Mouse (Mus musculus) adrenal gland, postnatal 10 days (tissue): ENCODE measurements around the gene Glb1. TPM values are rescaled to one million over a fixed set of nuclear protein-coding genes. Genes with fewer than 3 reads are reported as not detected.
"Not testable (repeated sequence)": the region's sequence is repeated elsewhere in the genome, so short reads cannot be mapped to it uniquely, and the experiment has no call there.

ENCODE experiments used
- DNase-seq: peaks from one replicate; pipeline ENCODE4 v3.0.0; 2021; ENCODE audit warnings: mixed read lengths
- long read RNA-seq, 2 experiments: library from polyadenylated mRNA; stranded (forward); transcript quantifications; one replicate each; pipeline ENCODE4 v2.0.0; 2021
- total RNA-seq, 2 experiments: library from RNA; stranded (reverse); gene quantifications; 2 replicates each; pipeline ENCODE4 v1.2.3; 2021

The Glb1 gene
- total RNA-seq, result 10 to 100 TPM; 24.8 to 26.9 TPM
- long read RNA-seq, experiment 1, transcript Glb1-201 (16 exons, 2,396 nt), result major isoform, 21 of 40 reads
- long read RNA-seq, experiment 1, partial matches to known transcripts, result 11 of 40 reads
- long read RNA-seq, experiment 1, other reads (novel, unspliced or antisense), result 8 of 40 reads
- long read RNA-seq, experiment 2, transcript Glb1-201 (16 exons, 2,396 nt), result major isoform, 28 of 49 reads
- long read RNA-seq, experiment 2, partial matches to known transcripts, result 16 of 49 reads
- long read RNA-seq, experiment 2, other reads (novel, unspliced or antisense), result 5 of 49 reads

DNA sequence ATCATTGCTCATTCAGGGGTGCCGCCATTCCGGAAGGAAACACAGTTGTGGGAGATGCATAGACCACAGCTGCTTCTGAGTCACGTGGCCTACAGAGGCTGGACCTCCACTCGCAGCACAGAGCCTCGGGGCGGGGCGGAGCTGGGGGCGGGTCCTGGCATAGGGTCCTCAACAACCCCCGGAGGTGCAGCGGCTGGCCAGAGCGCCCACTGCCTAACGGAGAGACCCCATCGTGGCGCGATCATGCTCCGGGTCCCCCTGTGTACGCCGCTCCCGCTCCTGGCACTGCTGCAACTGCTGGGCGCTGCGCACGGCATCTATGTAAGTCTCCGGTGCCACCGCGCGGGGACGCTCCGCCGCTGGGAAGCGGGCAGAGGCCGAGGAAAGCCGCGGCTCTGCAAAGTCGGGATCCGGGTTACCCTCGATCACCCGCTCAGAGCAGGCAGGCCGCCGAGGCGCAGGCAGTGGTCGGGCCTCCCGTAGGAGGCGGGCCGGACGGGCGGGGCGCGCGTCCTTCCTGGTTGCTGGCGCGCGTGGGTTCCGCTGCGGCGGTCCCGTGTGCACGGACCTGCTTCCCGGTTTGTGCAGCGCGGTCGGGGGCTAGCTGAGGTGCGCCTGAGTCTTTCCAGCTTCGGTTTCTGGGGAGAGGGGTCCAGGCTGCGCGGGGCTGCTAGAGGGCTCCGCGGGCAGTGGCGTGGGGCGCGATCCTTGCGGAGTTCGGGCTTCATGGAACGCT, at the start of gene Glb1, which contains the start of gene Tmppe:
TSS of gene Glb1 (plus strand) at position 128 of the 736 bp plus-strand sequence.
TSS of gene Tmppe (plus strand) at position 157 of the 736 bp plus-strand sequence.
- peak; percentile 86 for DNase-seq

DNA sequence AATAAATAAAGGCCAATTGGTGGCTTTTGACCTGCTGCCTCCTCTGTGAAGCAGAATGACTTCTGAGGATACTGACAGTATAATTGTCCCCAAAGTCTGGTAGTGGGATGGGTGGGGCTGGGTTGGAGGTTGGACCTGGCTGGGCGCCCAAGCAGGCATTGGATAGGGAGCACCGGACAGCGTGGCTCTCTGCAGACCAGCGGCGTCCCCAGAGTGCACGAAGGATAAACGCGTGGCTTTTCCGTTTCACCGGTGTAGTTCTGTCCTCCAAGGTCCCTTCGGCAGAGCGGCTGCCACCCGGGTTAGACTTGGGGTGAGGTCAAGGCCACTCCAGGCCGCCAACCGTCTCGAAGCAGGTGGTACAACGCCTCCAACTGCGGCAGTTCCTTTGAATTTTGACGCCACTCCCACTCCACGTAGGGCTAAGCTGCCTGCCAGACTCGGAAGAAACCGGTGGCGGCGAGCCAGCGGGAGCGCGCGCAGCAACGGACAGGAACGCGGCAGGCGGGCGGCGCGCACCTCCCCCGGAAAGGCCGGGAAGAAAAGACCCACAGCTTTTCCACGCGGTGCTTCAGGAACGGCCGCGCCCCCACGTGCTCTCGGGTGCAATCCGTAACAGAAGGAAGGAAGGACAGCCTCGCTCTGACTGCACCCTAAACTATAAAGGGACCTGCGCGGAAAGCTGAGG, 32.9 kb upstream of the Glb1 start:
- peak; percentile 92 for DNase-seq

DNA sequence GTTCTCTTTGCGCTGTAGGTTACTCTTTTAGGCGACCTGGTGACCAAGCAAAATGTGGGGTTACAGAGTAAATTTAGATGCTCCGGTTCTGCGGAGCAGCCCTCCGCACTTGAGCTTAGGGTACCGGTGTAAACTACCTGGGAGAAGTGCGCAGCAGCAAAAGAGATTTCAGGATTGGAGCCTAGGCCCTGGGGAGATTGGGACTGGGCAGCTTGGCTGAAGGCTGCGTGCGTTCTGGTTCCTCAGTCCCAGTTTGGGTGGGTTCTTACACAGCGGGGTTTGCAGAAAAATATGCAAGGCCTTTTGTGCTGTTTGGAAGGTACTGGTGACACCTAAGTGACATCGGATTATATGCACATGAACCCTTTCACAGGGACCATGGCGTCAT, 32.4 kb upstream of the Glb1 start:
- DNase-seq, result no peak

DNA sequence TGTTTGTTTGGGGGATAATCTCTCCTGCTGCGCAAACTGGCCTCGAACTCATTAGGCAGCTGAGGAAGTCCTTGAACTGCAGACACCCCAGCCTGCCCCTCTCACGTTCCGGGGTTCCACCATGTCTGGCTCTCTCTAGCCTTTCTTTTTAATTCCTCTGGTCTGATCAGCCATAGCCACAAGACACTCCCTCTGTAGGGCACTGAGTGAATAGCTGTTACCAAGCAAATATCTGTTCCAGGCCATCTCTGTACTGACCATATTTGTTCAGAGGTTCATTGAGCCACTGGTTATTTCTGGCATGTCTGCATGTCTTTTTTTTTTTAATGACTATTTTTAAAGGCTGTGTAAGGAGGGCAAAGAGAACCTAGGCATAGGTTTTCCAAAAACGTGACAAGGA, 31.5 kb upstream of the Glb1 start:
- not testable (repeated sequence) for DNase-seq

DNA sequence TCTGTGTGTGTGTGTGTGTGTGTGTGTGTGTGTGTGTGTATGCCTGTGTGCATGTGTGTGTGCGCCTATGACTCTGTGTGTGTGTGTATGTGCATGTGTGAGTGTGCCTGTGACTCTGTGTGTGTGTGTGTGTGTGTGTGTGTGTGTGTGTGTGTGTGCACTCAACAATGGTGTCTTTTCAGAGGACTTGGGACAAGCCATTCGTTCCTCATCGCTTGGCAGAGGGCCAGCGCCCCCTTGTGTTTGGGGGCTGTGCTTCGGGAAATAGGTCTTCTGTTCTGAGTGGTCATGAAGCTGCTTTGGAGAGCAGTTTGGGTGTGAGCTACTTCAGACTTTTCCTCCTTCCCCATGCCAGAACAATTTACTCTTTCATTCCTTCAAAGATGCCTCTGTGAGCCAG, 29.2 kb upstream of the Glb1 start:
- DNase-seq, result not testable (repeated sequence)

DNA sequence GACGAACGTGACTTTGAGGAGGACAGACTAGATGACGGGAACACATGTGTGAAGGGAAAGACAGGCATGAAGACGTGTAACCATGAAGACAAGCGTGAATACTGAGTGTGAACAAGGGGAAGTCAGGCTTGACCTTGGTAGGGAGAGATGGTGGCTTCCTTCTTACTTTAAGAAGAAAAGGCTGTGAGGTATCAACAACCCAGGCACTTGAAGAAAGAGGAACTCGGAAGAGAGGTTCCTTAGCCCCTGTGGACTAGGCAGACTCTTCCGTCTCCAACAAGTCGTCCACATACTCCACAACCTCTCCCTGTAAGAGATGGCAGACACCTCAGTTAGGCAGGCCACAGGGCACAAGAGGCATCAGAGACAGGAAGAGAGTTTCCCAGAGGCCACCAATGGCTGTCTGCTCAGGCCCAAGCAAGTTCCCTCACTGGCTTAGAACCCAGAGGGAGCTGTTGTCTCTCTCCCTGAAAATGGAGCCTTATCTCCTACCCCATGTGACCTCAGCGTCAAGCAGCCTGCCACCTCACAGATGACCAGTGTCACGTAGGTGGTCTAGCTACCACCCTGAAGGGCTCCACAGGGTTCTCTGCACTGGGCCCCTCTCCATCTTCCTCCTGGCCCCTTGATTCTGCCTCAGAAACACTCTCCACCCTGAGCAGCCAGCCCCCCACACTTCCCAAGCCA, 25.5 kb upstream of the Glb1 start:
- no peak for DNase-seq

DNA sequence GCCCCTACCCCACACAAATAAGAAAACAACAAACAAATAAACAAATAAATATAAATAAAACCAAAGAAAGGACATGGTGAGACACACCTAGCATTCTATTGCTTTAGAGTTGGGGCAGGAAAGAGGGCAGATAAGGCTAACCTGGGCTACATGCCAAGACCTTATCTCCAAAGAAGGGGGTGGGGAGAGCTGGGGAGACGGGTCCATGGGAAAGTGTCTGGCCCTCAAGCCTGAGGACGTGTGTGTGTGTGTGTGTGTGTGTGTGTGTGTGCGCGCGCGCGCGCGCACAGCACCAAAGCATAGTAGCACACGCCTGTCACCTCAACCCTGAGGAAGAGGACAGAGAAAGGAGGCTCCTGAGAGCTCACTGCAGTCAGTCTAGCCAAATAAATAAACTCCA, 23.7 kb upstream of the Glb1 start:
- DNase-seq, result no peak

DNA sequence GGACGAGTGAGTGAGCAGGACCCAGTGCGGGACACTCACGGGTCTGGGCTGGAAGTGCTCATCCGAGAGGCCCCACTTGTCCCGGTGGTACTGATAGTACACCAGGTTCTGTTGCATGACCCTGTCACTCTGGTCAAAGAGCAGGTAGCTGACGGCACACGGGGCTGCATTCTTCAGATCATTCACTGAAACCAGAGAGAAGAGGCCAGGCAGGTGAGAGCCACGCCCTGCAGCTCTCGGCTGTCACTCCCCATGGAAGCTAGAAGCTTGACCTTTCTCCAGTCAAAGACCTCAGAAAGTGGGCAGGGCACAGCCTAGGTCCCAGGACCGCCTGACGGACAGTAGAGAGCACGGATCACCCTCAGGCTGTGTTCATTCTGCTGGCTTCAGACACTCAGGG, 21.0 kb upstream of the Glb1 start:
- no peak for DNase-seq

DNA sequence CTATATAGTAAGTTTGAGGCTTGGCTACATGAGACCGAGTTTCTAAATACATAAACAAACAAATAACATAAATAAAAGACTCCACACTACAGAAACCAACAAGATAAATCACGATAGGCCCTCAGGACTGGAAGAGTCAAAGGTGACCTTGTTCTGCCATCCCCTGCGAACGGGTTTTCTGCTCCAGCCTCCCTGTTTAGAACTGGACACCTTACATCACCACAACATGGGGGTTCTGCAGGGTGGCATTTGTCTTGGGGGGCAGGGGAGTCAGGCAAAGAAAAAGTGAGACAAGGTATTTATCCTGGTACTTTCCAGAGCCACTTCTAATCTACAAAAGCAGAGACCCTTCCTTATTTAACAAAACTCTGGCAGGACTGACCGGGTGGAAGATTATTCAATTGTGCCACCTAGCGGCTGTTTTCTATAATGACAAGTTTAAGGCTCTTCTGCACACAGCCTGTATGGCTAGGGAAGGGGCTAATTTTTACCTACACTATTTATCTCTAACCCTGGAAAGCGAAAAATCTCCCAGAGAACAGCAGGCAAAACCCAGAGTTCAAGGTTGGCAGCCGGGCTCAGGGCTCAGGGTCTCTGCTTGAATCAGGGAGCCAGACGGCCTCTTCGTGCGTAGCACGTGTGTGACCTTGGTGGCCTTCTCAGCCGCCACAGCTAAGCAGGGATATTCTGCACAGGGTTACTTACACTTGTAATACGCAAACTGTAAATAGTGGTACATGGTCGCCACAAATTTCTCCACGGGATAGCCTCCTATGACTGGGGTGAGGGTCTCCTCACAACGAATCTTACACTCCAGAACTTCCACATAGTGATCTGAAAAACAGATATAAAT, 19.8 kb upstream of the Glb1 start:
- peak; percentile 48 for DNase-seq

DNA sequence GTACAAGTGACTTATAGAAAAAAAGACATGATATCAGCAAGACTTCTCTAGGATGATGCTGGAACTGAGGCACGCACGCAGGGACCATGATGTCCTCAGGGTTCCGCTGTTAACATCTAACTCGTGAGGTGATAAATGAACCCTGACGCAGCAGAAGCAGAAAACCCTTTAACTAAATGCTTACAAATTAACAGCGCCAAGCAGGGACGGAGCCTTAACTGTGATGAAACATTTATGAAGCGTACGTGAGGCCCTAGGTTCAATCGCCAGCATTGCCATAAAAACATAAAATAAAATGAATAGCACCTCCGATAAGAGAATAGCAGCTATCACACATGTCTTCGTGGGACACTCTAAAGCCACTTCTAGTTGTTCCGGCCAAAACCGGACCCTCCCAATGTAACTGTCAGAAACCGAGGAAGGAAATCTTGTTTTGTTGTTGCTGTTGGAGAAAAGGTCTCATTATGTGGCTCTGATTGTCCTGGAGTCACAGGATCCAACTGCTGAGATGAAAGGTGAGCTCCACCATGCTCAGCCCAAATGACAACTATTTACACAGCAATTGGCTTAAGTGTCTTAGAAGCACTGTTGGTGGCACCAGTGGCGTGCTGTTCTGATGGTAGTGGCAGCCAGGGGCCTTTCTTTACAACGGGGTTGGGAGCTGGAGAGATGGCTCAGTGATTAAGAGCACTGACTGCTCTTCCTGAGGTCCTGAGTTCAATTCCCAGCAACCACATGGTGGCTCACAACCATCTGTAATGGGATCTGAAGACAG, 17.8 kb upstream of the Glb1 start:
- DNase-seq, result no peak

DNA sequence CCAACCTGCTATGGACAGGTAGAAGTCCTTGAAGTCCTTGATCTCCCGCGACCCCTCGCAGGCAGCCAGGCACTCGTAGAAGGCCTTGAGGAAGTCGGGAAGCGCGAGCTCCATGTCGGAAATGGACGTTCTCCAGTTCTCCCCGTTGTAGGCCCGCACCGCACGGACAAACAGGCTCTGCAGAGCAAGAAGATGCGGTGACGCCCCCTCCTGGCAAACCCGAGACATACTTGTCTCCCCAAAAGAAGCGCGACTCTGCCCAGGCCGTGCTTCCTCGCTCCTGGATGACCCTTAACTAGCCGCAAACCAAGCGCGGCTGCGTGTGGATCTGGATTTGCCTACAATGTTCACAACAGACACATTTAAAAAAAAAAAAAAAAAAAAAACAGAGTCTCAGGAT, 16.2 kb upstream of the Glb1 start:
- no peak for DNase-seq

DNA sequence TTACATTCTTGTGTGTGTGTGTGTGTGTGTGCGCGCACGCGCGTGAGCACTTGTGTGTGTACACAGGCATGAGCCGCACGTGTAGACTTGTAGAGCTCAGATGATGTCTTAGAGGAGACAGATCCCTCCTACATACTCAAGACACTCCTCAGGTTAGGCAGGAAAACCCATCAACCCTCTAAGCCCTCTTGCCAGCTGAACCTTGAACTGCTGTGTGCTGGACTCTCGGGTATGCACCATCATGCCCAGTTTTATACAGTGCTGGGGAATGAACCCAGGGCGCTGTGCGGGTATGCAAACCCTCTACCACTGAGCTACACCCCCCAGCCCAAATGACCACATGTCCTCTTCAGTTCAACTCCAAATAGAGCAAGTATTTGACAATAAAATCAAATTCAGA, 15.7 kb upstream of the Glb1 start:
- DNase-seq, result no peak

DNA sequence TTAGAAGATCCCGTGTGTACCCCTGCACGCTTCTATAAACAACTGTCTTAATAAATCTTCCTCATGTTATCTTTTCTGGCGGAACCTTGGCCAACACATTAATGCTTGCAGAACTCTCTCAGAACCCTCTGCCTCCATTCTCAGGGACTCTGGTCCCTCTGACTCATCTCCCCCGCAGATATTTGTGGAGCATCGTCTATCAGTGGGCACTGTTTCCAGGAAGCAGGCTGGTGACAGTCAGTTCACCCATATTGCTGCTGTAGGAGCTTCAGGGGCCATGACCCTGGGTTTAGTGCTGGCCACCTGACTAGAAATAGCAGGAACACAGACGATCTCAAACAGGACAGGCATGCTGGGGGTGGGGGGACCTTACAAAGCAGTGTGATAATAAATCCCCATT, 13.8 kb upstream of the Glb1 start:
- DNase-seq, result peak; percentile 37

DNA sequence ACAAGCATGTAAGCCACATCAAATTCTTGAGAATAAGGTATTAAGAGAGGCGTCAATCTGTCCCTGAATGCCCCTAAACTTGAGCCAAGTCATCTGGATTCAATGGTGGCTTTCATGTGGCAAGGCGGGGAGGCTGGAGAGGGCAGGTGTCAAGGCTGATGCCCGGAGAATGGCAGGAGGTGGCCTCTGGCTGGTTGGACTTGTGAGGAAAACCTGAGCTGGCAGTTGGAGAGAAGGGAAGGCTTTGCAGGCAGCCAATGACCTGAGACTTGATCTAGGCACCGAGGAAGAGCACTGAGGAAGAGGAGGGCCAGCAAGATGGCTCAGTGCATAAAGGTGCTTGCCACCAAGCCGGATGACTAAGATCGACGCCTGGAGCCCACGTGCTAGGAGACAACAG, 12.6 kb upstream of the Glb1 start:
- DNase-seq, result no peak

DNA sequence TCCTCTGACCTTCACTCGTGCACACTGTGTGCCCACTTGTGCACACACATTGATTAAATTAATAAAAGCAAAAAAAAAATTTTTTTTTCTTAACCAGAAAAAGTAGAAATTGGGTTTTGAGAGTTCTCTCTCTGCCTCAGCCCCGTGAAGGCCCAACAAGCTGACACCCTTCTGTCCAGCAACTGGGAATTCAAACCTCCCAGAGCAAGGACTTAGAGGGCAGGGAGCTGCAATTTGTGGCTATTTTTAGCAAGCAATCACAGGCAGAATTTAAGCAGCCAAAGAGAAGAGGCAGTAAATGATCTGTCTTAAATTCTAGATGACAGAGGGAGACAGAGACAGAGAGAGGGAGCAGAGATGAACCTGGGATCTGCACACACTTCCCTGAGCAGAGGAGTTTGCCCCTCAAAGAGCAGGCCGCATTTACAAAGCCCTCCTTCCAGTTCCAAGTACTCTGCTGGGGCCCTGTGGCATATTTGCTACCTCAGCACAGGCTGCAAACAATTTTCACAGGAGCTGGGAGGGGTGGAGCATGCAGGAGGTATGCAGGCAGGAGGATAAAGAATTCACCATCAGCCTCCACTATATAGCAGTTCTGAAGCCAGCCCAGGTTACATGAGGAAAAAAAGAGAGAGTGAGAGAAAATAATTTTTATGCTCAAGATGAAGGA, 12.0 kb upstream of the Glb1 start:
- DNase-seq, result peak; percentile 38

DNA sequence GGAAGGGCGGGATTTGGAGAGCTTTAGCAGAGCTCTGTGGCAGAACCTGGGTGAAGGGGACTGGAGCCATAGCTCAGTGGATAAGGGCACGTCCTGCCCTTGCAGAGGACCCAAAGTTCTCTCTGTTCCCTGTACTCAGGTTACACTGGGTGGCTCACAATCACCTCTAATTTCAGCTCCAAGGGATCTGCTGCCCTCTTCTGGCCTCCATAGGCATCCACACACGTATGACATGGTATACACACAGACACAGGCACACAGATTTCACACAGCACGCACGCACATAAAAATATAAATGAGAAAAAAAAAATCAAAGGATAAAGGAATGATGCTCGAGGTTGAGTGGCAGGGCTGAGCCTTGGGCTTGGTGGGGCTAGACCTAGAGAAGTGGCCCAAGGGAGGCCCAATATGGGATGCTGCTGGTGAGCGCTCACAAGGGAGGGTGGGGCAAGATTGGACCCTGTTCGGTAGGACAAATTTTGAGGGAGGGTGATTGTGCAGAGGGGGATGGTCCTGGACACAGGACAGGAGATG, 11.4 kb upstream of the Glb1 start:
- DNase-seq, result no peak

DNA sequence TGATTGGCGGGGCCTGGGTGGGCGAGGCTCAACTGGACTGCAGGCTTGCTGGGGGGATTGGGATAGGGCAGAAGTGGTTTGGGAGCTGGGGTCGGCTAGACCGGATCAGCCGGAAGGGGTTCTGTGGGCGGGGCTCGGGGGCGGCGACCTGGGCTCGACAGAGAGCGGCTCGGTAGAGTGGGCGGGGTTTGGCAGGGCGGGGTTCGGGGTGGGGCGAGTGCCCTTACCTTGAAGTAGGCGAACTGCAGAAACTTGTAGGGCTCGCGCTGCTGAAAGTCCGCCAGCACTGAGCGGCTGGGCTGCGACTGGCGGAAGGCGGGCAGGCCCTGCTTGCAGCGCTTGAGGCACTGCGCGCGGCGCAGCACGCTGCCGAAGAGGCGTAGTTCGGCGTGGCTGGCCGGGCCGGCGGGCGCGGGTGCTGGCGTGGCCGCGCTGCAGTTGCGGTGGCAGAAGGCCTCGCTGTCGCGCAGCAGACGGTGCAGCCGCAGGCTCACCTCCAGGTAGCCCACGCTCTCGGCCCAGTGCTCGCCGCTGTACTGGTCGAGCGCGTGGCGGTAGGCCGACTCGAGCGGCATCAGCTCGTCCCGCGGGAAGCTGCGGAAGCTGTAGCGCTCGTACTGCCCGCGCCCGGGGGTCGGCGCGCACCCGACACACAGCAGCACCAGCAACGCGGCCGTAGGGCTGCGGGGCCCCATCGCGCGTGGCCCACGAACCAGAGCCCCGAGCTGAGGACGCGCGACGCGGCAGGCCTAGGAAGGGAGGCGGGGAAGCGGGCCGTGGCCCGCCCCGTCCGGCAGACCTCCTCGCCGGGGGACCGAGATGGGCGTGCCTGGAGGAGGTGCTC, 10.7 kb upstream of the Glb1 start, which contains the start of gene Crtap:
TSS of gene Crtap (minus strand) at position 771 of the 844 bp plus-strand sequence.
- peak; percentile 83 for DNase-seq

DNA sequence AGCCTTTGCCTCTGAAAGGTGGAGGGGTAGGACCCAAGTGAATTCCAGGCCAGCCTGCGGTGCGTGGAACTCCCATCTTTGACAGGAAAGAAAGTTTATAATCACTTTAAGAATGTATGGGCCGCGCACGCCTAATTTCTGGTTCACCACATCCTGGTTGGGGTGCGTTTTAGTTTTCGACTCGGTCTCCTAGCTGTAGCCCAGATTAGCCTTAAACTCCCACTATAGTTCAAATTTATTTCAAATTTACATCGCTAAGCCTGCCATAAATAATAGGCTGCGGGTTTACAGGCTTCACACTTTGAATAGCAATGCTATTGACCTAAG, 10.2 kb upstream of the Glb1 start:
- no peak for DNase-seq

DNA sequence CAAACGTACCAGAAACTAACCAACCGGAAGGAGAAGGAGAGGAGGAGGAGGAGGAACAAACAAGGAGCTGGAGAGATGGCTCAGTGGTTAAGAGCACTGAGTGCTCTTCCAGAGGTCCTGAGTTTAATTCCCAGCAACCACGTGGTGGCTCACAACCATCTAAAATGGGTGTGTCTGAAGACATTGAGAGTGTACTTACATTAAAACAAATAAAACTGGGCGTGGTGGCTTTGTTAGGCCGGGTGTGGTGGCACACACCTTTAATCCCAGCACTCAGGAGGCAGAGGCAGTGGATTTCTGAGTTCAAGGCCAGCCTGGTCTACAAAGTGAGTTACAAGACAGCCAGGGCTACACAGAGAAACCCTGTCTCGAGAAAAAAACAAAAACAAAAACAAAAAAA, 6.7 kb upstream of the Glb1 start:
- DNase-seq, result not testable (repeated sequence)
